Mouse (Mus musculus) CH12.LX (cell line): ENCODE data around the gene Taok2. TPM values are rescaled to one million over a fixed set of nuclear protein-coding genes. Genes with fewer than 3 reads are reported as not detected.

Source experiments
- DNase-seq: peaks from one replicate; pipeline ENCODE4 v3.0.0-alpha.2; 2013; ENCODE audit errors: extremely low read depth
- H3K27ac ChIP-seq: 2 replicates; pipeline ENCODE4 v1.5.1; 2012; ENCODE audit warnings: low read depth, mild to moderate bottlenecking, control low read depth, moderate library complexity; ENCODE audit not compliant: insufficient read depth
- H3K27me3 ChIP-seq: replicated peaks from 2 replicates; pipeline ENCODE3; 2012; ENCODE audit warnings: inconsistent platforms
- H3K36me3 ChIP-seq, 2 experiments: replicated peaks in 1 of 2; 2 replicates each; pipeline versions ENCODE3 to v1.6.1; 2012; ENCODE audit warnings: inconsistent platforms in 1 of 2, low read length in 1 of 2, mild to moderate bottlenecking in 1 of 2, mixed read lengths in 1 of 2, moderate library complexity in 1 of 2; ENCODE audit not compliant: control insufficient read depth in 1 of 2, insufficient read depth in 1 of 2
- H3K4me1 ChIP-seq, 2 experiments: 2 replicates each; pipeline ENCODE4 v1.6.1; 2012; ENCODE audit warnings: inconsistent platforms in 1 of 2, moderate library complexity in 1 of 2; ENCODE audit not compliant: insufficient read depth in 2 of 2, control insufficient read depth in 1 of 2
- H3K4me2 ChIP-seq: 2 replicates; pipeline ENCODE4 v1.6.1; 2012; ENCODE audit warnings: low read depth, mild to moderate bottlenecking, control low read depth; ENCODE audit not compliant: poor library complexity, insufficient read depth, severe bottlenecking
- H3K4me3 ChIP-seq, 3 experiments: fragments of 150-350 bp in 1 of 3; sonication (generic) in 1 of 3; replicated peaks in 1 of 3; 2 replicates each; pipeline versions ENCODE3 to v1.5.1; 2011 to 2012; ENCODE audit warnings: low read depth in 2 of 3, low read length in 2 of 3, mild to moderate bottlenecking in 2 of 3, moderate library complexity in 2 of 3, control low read depth in 1 of 3, improper control_type of control experiment in 1 of 3, inconsistent platforms in 1 of 3, mixed read lengths in 1 of 3; ENCODE audit not compliant: poor library complexity in 1 of 3
- H3K79me2 ChIP-seq: replicated peaks from 2 replicates; pipeline ENCODE4 v1.6.1; 2012; ENCODE audit warnings: mild to moderate bottlenecking, moderate library complexity; ENCODE audit not compliant: control insufficient read depth, poor library complexity, insufficient read depth, severe bottlenecking; ENCODE audit errors: extremely low read depth
- H3K9ac ChIP-seq: 2 replicates; pipeline ENCODE4 v1.6.1; 2012; ENCODE audit warnings: low read depth, mild to moderate bottlenecking, control low read depth, moderate library complexity; ENCODE audit not compliant: insufficient read depth
- H3K9me3 ChIP-seq: replicated peaks from 2 replicates; pipeline ENCODE3; 2012; ENCODE audit warnings: low read length, inconsistent platforms, mixed read lengths
- E2F4 ChIP-seq: IDR thresholded peaks from 2 replicates; pipeline ENCODE4 v1.6.1; 2011; ENCODE audit warnings: low read depth, low read length, improper control_type of control experiment; ENCODE audit not compliant: insufficient replicate concordance
- ELF1 ChIP-seq: IDR thresholded peaks from 2 replicates; pipeline ENCODE4 v1.6.1; 2014; ENCODE audit warnings: low read depth, mild to moderate bottlenecking, inconsistent platforms, low read length, improper control_type of control experiment
- ETS1 ChIP-seq: conservative IDR thresholded peaks from 2 replicates; pipeline ENCODE4 v1.6.1; 2012; ENCODE audit warnings: low read depth, mild to moderate bottlenecking, inconsistent platforms, low read length, improper control_type of control experiment, moderate library complexity
- GABPA ChIP-seq: IDR thresholded peaks from 2 replicates; pipeline ENCODE4 v1.6.1; 2012; ENCODE audit warnings: low read depth, low read length, improper control_type of control experiment, inconsistent platforms; ENCODE audit not compliant: insufficient replicate concordance
- HCFC1 ChIP-seq: IDR thresholded peaks from 2 replicates; pipeline ENCODE4 v1.6.1; 2012; ENCODE audit warnings: low read depth, mild to moderate bottlenecking, inconsistent platforms, low read length, improper control_type of control experiment
- JUND ChIP-seq: conservative IDR thresholded peaks from 2 replicates; pipeline ENCODE4 v1.6.1; 2011; ENCODE audit warnings: low read depth, low read length, improper control_type of control experiment
- MAFK ChIP-seq: IDR thresholded peaks from 2 replicates; pipeline ENCODE4 v1.6.1; 2011; ENCODE audit warnings: low read length, improper control_type of control experiment; ENCODE audit not compliant: insufficient replicate concordance
- MAX ChIP-seq: IDR thresholded peaks from 2 replicates; pipeline ENCODE4 v1.6.1; 2011; ENCODE audit warnings: low read length, improper control_type of control experiment
- NELFE ChIP-seq: IDR thresholded peaks from 2 replicates; pipeline ENCODE4 v1.6.1; 2011; ENCODE audit warnings: low read depth, low read length, improper control_type of control experiment
- NRF1 ChIP-seq: IDR thresholded peaks from 2 replicates; pipeline ENCODE4 v1.6.1; 2014; ENCODE audit warnings: low read depth, mild to moderate bottlenecking, inconsistent platforms, low read length, improper control_type of control experiment, moderate library complexity
- POLR2AphosphoS2 ChIP-seq: IDR thresholded peaks from 2 replicates; pipeline ENCODE4 v1.6.1; 2011; ENCODE audit warnings: low read depth, low read length, improper control_type of control experiment
- RCOR1 ChIP-seq: conservative IDR thresholded peaks from 2 replicates; pipeline ENCODE4 v1.6.1; 2012; ENCODE audit warnings: low read depth, mild to moderate bottlenecking, inconsistent platforms, low read length, improper control_type of control experiment
- TBP ChIP-seq: conservative IDR thresholded peaks from 2 replicates; pipeline ENCODE4 v1.6.1; 2011; ENCODE audit warnings: low read depth, low read length, improper control_type of control experiment
- UBTF ChIP-seq: IDR thresholded peaks from 2 replicates; pipeline ENCODE4 v1.6.1; 2012; ENCODE audit warnings: low read depth, mild to moderate bottlenecking, inconsistent platforms, low read length, improper control_type of control experiment, moderate library complexity
- USF1 ChIP-seq: IDR thresholded peaks from 2 replicates; pipeline ENCODE4 v1.6.1; 2014; ENCODE audit warnings: low read depth, mild to moderate bottlenecking, inconsistent platforms, low read length, improper control_type of control experiment
- ZC3H11A ChIP-seq: IDR thresholded peaks from 2 replicates; pipeline ENCODE4 v1.6.1; 2012; ENCODE audit warnings: low read depth, mild to moderate bottlenecking, inconsistent platforms, low read length, improper control_type of control experiment
- ZKSCAN1 ChIP-seq: IDR thresholded peaks from 2 replicates; pipeline ENCODE4 v1.6.1; 2012; ENCODE audit warnings: low read depth, inconsistent platforms, low read length, improper control_type of control experiment, borderline replicate concordance
- dilution Hi-C: fragments of 300-500 bp; cut with MboI; formaldehyde crosslinking; loops from 2 replicates; pipeline ENCODE4 v1.14.3; 2020; ENCODE audit warnings: low sequenced_read_pairs; ENCODE audit not compliant: extremely low pct_unique_long_range_greater_than_20kb, extremely low pct_ligation_motif_present
- in situ Hi-C: fragments of 300-500 bp; cut with MboI; formaldehyde crosslinking; loops from 3 replicates; pipeline ENCODE4 v1.14.3; 2019; ENCODE audit warnings: low sequenced_read_pairs, low pct_ligation_motif_present, low pct_unique_long_range_greater_than_20kb, mixed read lengths
- polyA plus RNA-seq: library from polyadenylated mRNA; unstranded; fragments of >175 nt; gene quantifications from 2 replicates; pipeline ENCODE4 v1.2.1, GENCODE M21; 2012; ENCODE audit warnings: low read depth; ENCODE audit not compliant: insufficient read length
- total RNA-seq, 2 experiments: library from RNA; depleted of rRNA; stranded (reverse); fragments of 300-350 nt in 1 of 2; fragments of >200 nt in 1 of 2; gene quantifications; 2 replicates each; pipeline ENCODE4 v1.2.3; 2012 to 2014

The Taok2 gene
- total and polyA plus RNA-seq, 3 experiments = 15.3 to 32.2 (median 28.5) TPM

DNA sequence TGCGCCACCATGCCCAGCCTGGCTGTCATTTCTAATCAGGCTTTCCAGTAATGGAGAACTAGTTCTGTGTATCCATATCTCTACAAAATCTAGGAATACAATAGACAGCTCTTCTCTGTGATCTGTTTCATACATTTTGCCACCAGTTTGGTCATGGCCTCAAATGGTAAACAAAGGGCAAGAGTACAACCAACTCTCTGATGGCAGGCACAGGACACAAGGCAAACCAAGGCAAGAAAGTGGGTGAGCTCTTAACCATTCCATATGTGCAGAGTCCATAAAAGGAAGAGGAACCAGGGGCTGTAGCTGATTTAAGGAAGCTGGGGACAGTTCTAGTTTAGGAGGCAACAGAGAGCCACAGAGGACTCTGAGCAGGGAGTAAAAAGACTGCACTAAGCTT lies 7.3 kb downstream of the Taok2 start:
- Histone ChIP-seq H3K4me3 (no peak overlapping the region), H3K36me3 (peaks cover 81 to 97% of the 10 kb centered on the region in 2 experiments), H3K9ac (no peak overlapping the region), H3K27ac (no peak overlapping the region), H3K79me2 (peaks cover 14% of the 10 kb centered on the region), H3K4me1 (peaks cover 4 to 15% of the 10 kb centered on the region in 2 experiments; a peak in 3 of 4 replicates), H3K4me2 (no peak overlapping the region), H3K9me3 (no peaks in the 10 kb centered on the region), H3K27me3 (no peaks in the 10 kb centered on the region)
- dilution Hi-C loops (no loop called here), in situ Hi-C loops (no loop called here)
- DNase-seq = no peak
- no peak for TF ChIP-seq HCFC1

DNA sequence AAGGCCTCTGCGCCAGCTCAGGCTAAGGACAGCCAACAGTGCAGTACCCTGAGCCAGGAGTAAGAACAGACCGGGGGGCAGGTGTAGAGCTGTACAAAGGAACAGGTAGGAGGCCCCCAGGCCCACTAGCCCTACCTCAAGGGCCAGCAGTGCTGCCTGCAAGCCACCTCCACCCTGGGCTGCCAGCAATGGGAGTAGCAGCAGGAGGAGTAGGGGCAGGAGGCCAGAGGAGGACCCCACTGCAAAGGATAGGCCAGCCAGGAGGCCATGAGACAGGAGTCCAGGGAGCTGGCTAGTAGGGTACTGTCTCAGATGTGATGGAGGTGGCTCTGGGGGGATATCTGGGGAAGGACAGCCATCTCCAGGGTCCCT lies 14.0 kb downstream of the Taok2 start:
- no peak overlapping the region for H3K9ac ChIP-seq
- in situ Hi-C loops = no loop called here
- no peak overlapping the region for H3K4me2 ChIP-seq
- H3K27me3 ChIP-seq = no peaks in the 10 kb centered on the region
- dilution Hi-C loops = no loop called here
- H3K9me3 ChIP-seq = no peaks in the 10 kb centered on the region
- H3K4me1 ChIP-seq = peaks cover 0 to 13% of the 10 kb centered on the region in 2 experiments; a peak in 2 of 4 replicates
- no peak overlapping the region for H3K27ac ChIP-seq
- TF ChIP-seq E2F4 (no peak), GABPA (no peak), ZC3H11A (no peak), MAX (no peak), RCOR1 (no peak)
- no peak overlapping the region for H3K4me3 ChIP-seq
- no peaks in the 10 kb centered on the region for H3K79me2 ChIP-seq
- peaks cover 86 to 100% of the 10 kb centered on the region in 2 experiments for H3K36me3 ChIP-seq
- DNase-seq = no peak

DNA sequence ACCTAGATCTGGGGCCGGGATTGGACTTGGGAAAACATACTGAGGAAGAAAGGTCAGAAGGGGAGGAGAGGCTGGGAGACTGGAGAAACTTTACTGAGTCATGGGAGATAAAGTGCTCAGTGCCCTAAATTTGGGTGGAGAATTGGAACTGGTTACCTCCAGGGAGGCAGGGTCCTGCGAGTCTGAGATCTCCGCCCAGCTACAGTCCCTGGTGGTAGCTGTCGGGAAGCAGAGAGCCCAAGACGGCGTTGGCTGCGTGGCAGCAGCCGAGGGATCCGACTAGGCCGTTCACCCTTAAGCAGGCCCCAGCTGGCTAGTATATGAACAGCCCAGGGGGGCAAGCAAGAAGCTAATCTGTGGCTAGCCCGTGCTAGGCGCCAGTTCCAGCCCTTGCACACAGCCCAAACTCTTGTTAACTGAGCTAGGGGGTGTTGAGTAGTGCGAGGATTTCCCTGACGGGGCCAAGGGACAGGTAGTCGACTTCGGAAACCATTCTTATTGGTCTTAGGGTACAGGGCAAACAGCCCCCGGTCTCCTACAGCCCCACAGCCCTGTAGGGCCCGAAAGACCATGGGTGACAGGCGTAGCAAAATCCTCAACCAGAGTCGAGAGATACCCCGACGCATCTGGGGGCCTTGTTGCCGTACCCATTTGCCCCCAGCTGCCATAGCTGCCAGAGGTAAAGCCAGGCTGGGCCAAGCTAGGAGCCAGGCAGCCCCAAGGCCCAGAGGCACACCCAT lies 14.6 kb downstream of the Taok2 start:
- in situ Hi-C loops = no loop called here
- peaks cover 0 to 13% of the 10 kb centered on the region in 2 experiments; a peak in 2 of 4 replicates for H3K4me1 ChIP-seq
- H3K27me3 ChIP-seq = no peaks in the 10 kb centered on the region
- no peaks in the 10 kb centered on the region for H3K79me2 ChIP-seq
- DNase-seq = no peak
- no peak overlapping the region for H3K4me2 ChIP-seq
- H3K36me3 ChIP-seq = peaks cover 86 to 100% of the 10 kb centered on the region in 2 experiments
- H3K4me3 ChIP-seq = no peak overlapping the region
- no peak overlapping the region for H3K27ac ChIP-seq
- no peak overlapping the region for H3K9ac ChIP-seq
- no peaks in the 10 kb centered on the region for H3K9me3 ChIP-seq
- TF ChIP-seq NELFE (no peak), UBTF (no peak), NRF1 (no peak), ZKSCAN1 (no peak), GABPA (no peak), MAFK (no peak), HCFC1 (no peak), USF1 (no peak), JUND (no peak), ELF1 (no peak), TBP (no peak), ETS1 (no peak), POLR2AphosphoS2 (no peak), MAX (no peak)
- TF ChIP-seq, all 38 proteins: peak for 0
- dilution Hi-C loops = no loop called here
